Comparison of ENCODE assay signal across 8 mouse cellular contexts in the genomic region with DNA sequence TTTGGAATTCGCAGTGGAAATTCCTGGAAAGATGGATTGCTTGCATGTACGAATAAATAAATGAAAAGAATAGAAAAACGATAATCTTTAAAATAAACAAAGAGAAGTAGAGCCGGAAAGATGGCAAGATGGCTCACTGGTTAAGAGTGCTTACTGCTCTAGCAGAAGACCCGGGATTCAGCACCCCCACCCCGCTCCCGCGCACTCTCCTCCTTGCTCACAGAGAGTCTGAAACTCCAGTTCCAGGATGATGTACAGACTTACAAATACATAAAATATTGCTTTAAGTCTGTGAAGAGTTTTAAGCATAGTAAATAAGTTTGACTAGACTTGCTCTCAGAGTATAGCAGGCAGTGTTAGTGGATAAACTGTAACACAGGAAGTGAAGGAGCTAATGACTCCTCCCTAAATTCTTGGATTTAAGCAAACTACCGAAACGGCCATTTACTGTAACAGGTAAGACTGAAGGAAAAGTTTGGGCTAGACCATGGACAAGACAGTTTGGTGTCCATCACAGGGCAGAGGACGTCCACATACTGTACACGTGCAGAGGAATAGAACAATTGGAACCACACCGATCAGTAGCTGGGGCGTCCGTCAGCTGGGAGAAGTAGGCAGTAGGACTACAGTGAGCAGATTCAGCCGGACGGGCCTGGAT. TPM values are rescaled to one million over a fixed set of nuclear protein-coding genes. Genes with fewer than 3 reads are reported as not detected.
DNase-seq lines count a peak whose midpoint lies in the region; ATAC-seq lines count a peak whose summit lies in the region.

No protein-coding gene starts in this region.

- H3K9me3 ChIP-seq in embryonic facial prominence, embryonic 12.5 days, result no peaks in the 10 kb centered on the region
- no peaks in the 10 kb centered on the region for H3K9me3 ChIP-seq in hindbrain, embryonic 15.5 days

- H3K9ac ChIP-seq in embryonic facial prominence, embryonic 12.5 days, result peak overlapping the region; percentile 84
- H3K9ac ChIP-seq in hindbrain, embryonic 15.5 days, result peak overlapping the region; percentile 85

- H3K36me3 ChIP-seq in embryonic facial prominence, embryonic 12.5 days, result peaks cover 19% of the 10 kb centered on the region
- H3K36me3 ChIP-seq in hindbrain, embryonic 15.5 days, result peaks cover 15% of the 10 kb centered on the region

- H3K27me3 ChIP-seq in embryonic facial prominence, embryonic 12.5 days, result no peaks in the 10 kb centered on the region
- no peaks in the 10 kb centered on the region for H3K27me3 ChIP-seq in hindbrain, embryonic 15.5 days

- DNase-seq in thymus, postnatal 14 days, result peak; percentile 23
- DNase-seq in thymus, adult 18-20 months, result no peak
- no peak for DNase-seq in urinary bladder, postnatal 36 days (ENCODE audit: low spot score in 2 of 2)
- DNase-seq in yolk sac, embryonic 10.5 days (ENCODE audit: low spot score), result no peak
- DNase-seq in gastrocnemius, postnatal 4 days (ENCODE audit: low spot score in 2 of 2), result no peak

- WGBS in embryonic facial prominence, embryonic 12.5 days, result 7% methylated on average over 17 of the region's 17 CpGs
- 10% methylated on average over 17 of the region's 17 CpGs for WGBS in hindbrain, embryonic 15.5 days

- peak overlapping the region; percentile 80 for H3K4me3 ChIP-seq in embryonic facial prominence, embryonic 12.5 days
- peak overlapping the region; percentile 80 for H3K4me3 ChIP-seq in hindbrain, embryonic 15.5 days

- peak overlapping the region; percentile 90 for H3K4me2 ChIP-seq in embryonic facial prominence, embryonic 12.5 days (replicated peaks)
- peak overlapping the region; percentile 72 for H3K4me2 ChIP-seq in hindbrain, embryonic 15.5 days

- ATAC-seq in embryonic facial prominence, embryonic 12.5 days (ENCODE audit: insufficient number of reproducible peaks, insufficient read depth, low FRiP score, low TSS enrichment), result peak; percentile 73
- ATAC-seq in hindbrain, embryonic 15.5 days (ENCODE audit: low FRiP score, low read depth), result peak; percentile 83
- ATAC-seq in megakaryocyte-erythroid progenitor cell, adult 5-6 weeks (replicated peaks; ENCODE audit: low FRiP score, low TSS enrichment, poor library complexity, severe bottlenecking), result peak; percentile 61

- peaks cover 22% of the 10 kb centered on the region for H3K4me1 ChIP-seq in embryonic facial prominence, embryonic 12.5 days
- peaks cover 39% of the 10 kb centered on the region for H3K4me1 ChIP-seq in hindbrain, embryonic 15.5 days (replicated peaks)

- peak overlapping the region; percentile 96 for H3K27ac ChIP-seq in embryonic facial prominence, embryonic 12.5 days
- peak overlapping the region; percentile 99 for H3K27ac ChIP-seq in hindbrain, embryonic 15.5 days (replicated peaks)

RNA-seq across cellular contexts. Expression of a gene that starts 0.7 kb away (rescaled TPM):
- 97.9 and 99.2 TPM in 2 replicates for polyA plus RNA-seq in embryonic facial prominence, embryonic 12.5 days (2016; fragmentation: Nextera tagmentation; extraction: Ambion mirVana)
- 71.5 and 73.4 TPM in 2 replicates for polyA plus RNA-seq in hindbrain, embryonic 15.5 days (2015; fragmentation: Nextera tagmentation; extraction: Ambion mirVana)
- 88.8 and 101 TPM in 2 replicates for total RNA-seq in megakaryocyte-erythroid progenitor cell, adult 5-6 weeks (2014; fragmentation: Nextera tagmentation)
- 108 and 126 TPM in 2 replicates for total RNA-seq in megakaryocyte-erythroid progenitor cell, adult 5-6 weeks (2017)
- 10 to 100 TPM; 26.8 to 31.6 TPM for total RNA-seq in gastrocnemius, postnatal 4 days (2021)

RNA-seq across cellular contexts. Expression of a gene that starts 0.7 kb away (rescaled TPM):
- 59.8 and 62.9 TPM in 2 replicates for polyA plus RNA-seq in embryonic facial prominence, embryonic 12.5 days (2016; fragmentation: Nextera tagmentation; extraction: Ambion mirVana)
- polyA plus RNA-seq in hindbrain, embryonic 15.5 days (2015; fragmentation: Nextera tagmentation; extraction: Ambion mirVana), result 33.4 and 34.0 TPM in 2 replicates
- total RNA-seq in megakaryocyte-erythroid progenitor cell, adult 5-6 weeks (2014; fragmentation: Nextera tagmentation), result 27.6 and 33.4 TPM in 2 replicates
- total RNA-seq in megakaryocyte-erythroid progenitor cell, adult 5-6 weeks (2017), result 39.8 and 41.0 TPM in 2 replicates
- total RNA-seq in gastrocnemius, postnatal 4 days (2021), result 10 to 100 TPM; 21.6 to 22.2 TPM

RNA-seq across cellular contexts. Expression of a gene that starts 58.4 kb away (rescaled TPM):
- 29.4 and 30.0 TPM in 2 replicates for polyA plus RNA-seq in embryonic facial prominence, embryonic 12.5 days (2016; fragmentation: Nextera tagmentation; extraction: Ambion mirVana)
- polyA plus RNA-seq in hindbrain, embryonic 15.5 days (2015; fragmentation: Nextera tagmentation; extraction: Ambion mirVana), result 30.4 and 30.7 TPM in 2 replicates
- 11.1 and 26.6 TPM in 2 replicates for total RNA-seq in megakaryocyte-erythroid progenitor cell, adult 5-6 weeks (2014; fragmentation: Nextera tagmentation)
- 32.6 and 60.5 TPM in 2 replicates for total RNA-seq in megakaryocyte-erythroid progenitor cell, adult 5-6 weeks (2017)
- total RNA-seq in gastrocnemius, postnatal 4 days (2021), result 10 to 100 TPM; 11.1 to 11.6 TPM
